Mouse (Mus musculus): ENCODE data around the gene Phb. TPM values are rescaled to one million over a fixed set of nuclear protein-coding genes. Genes with fewer than 3 reads are reported as not detected.
"Not testable (repeated sequence)": the region's sequence is repeated elsewhere in the genome, so short reads cannot be mapped to it uniquely, and the experiment has no call there.

Phb gene
- polyA plus RNA-seq, 1 experiment from 2014 or later, result 205 TPM

DNA sequence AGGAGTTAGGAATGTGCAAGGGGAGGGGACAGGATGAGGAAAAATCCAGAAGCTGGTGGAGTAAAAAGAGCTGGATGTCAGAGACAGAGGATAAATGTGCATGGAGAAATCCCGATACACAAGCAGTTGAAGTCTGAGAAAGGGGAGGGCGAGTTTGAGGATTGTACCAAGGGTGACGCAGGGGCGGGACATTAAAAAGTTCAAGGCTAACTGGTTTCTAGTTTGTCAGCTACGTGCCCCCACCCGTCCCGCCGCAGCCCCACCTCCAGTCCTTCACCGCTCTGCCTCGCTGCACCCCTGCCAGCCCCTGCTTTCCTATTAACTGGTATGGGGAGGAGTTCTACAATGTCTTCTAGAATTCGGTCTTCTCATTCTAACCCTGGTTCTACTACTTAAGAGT lies 420 bp downstream of the Phb start:
- Histone ChIP-seq H3K27me3 (replicated peaks) (no peaks in the 10 kb centered on the region), H3K4me2 (peak overlapping the region; percentile 84), H3K9ac (peak overlapping the region; percentile 77), H3K36me3 (peaks cover 42% of the 10 kb centered on the region), H3K4me3 (peak overlapping the region; percentile 83), H3K27ac (peak overlapping the region; percentile 76), H3K9me3 (replicated peaks) (no peaks in the 10 kb centered on the region), H3K4me1 (peaks cover 25% of the 10 kb centered on the region)
- peak; percentile 57 for ATAC-seq
- under 1% methylated on average over 11 of the region's 11 CpGs for WGBS (ENCODE audit: insufficient replicate concordance)

DNA sequence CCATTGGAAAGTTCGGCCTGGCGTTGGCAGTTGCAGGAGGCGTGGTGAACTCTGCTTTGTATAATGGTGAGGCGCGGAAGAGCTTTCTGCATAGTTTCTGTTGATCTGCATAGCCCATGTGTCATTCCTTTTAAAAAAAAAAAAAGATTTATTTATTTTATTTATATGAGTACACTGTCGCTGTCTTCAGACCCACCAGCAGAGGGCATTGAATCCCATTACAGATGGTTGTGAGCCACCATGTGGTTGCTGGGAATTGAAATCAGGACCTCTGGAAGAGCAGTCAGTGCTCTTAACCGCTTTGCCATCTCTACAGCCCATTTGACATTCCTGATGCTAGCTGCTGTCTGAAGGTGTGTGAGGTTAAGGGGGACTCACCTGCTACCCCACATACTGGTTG lies 1.3 kb downstream of the Phb start:
- Histone ChIP-seq H3K4me3 (peak overlapping the region; percentile 83), H3K36me3 (peaks cover 50% of the 10 kb centered on the region), H3K4me2 (peak overlapping the region; percentile 84), H3K4me1 (peaks cover 25% of the 10 kb centered on the region), H3K9ac (peak overlapping the region; percentile 77)
- not testable (repeated sequence) for H3K9me3 ChIP-seq (replicated peaks); H3K27ac ChIP-seq; ATAC-seq; H3K27me3 ChIP-seq (replicated peaks)
- 77% methylated on average over 7 of the region's 7 CpGs for whole genome bisulfite sequencing (ENCODE audit: insufficient replicate concordance)

DNA sequence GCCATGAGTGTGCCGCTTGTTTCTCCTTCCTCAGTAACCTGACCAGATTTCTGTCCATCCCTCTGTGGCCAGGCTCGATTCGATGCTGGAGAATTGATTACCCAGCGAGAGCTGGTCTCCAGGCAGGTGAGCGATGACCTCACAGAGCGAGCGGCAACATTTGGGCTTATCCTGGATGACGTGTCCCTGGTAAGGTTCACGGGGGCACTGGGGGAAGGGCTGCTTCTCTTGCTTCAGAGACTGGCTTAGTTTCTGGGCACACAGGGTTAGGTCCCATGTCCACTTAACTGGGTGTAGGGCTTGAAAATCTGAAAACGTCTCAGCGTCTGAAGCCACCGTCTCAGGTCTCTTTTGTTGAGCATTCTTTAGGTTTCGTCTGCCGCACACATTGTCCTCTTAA lies 8.7 kb downstream of the Phb start:
- Histone ChIP-seq H3K4me3 (no peak overlapping the region), H3K9ac (no peak overlapping the region), H3K9me3 (replicated peaks) (no peaks in the 10 kb centered on the region), H3K27me3 (replicated peaks) (no peaks in the 10 kb centered on the region), H3K27ac (no peak overlapping the region), H3K4me2 (no peak overlapping the region), H3K36me3 (peaks cover 95% of the 10 kb centered on the region), H3K4me1 (no peaks in the 10 kb centered on the region)
- no peak for ATAC-seq
- WGBS (ENCODE audit: insufficient replicate concordance), result 86% methylated on average over 14 of the region's 14 CpGs

DNA sequence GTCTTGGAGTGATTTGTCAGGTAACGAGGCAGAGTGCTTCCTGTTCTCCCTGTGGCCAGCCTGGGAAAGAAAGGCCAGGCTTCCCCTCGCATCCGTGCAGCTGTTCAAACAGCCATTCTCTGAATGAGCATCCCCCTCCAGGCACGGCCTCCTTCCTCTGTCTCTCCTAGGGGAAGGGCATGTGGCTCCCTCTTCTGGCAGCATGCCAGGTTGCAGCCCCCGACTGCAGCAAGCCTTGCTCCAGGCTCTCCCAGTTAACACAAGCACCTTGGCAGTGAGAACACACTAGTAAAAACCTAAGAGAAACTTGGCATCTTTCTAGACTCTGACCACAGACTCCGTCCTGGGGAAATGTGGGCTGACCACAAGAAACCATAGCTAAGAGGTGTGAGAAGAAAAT lies 9.6 kb downstream of the Phb start:
- 0 out of 2 replicates have a peak, but pooled peaks have one; percentile 38 for ATAC-seq

DNA sequence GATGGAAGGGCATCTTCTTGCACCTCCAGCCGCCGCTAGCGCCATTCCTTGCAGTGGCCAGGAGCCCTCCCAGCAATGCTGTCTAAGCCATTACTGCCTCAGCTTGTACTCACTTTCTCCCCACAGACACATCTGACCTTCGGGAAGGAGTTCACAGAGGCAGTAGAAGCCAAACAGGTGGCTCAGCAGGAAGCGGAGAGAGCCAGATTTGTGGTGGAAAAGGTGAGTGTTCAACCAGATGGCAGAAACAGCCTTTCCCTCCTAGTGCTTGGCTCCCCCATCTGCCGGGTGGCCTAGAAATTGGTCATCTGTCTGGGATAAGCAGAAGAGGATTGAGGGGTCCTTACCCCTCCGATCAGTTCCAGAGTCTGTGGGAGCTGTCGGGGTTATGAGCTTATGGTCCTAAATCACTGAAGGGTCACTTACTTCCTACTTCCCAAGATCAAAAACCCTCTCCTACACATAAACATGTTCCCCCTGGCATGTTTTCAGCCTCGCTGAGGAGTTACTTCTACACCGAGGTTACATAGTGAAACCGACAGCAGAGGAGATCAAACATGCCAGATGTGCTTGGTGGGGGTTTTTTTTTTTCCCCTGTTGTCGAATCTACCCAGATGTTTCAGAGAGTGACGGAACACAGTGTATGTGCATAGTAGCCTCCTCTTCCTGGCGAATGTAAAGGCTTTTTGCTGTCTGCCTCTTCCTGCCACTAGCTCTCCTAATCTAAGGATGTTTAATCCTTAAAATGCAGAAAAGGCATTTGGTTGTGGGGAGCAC lies 11.4 kb downstream of the Phb start:
- no peaks in the 10 kb centered on the region for H3K27me3 ChIP-seq (replicated peaks)
- WGBS (ENCODE audit: insufficient replicate concordance), result 79% methylated on average over 14 of the region's 14 CpGs
- no peak overlapping the region for H3K4me3 ChIP-seq
- H3K36me3 ChIP-seq, result peaks cover 96% of the 10 kb centered on the region
- no peak overlapping the region for H3K9ac ChIP-seq
- no peak for ATAC-seq
- H3K9me3 ChIP-seq (replicated peaks), result no peaks in the 10 kb centered on the region
- no peaks in the 10 kb centered on the region for H3K4me1 ChIP-seq
- H3K27ac ChIP-seq, result no peak overlapping the region
- no peak overlapping the region for H3K4me2 ChIP-seq

More for the DNA sequence above, 9.6 kb downstream of the Phb start:
- Histone ChIP-seq H3K27me3 (replicated peaks) (no peaks in the 10 kb centered on the region), H3K27ac (no peak overlapping the region), H3K36me3 (peaks cover 95% of the 10 kb centered on the region), H3K9ac (no peak overlapping the region), H3K9me3 (replicated peaks) (no peaks in the 10 kb centered on the region), H3K4me3 (no peak overlapping the region), H3K4me1 (no peaks in the 10 kb centered on the region), H3K4me2 (no peak overlapping the region)
- 36% methylated on average over 6 of the region's 6 CpGs for WGBS (ENCODE audit: insufficient replicate concordance)

- H3K4me3 ChIP-seq, result no peak overlapping the region
- H3K4me1 ChIP-seq, result peaks cover 9% of the 10 kb centered on the region
- no peak overlapping the region for H3K4me2 ChIP-seq
- 62% methylated on average over 9 of the region's 9 CpGs for WGBS (ENCODE audit: insufficient replicate concordance)
- no peak overlapping the region for H3K9ac ChIP-seq
- H3K27me3 ChIP-seq (replicated peaks), result no peaks in the 10 kb centered on the region
- peaks cover 63% of the 10 kb centered on the region for H3K36me3 ChIP-seq
- no peak for ATAC-seq
- no peak overlapping the region; the same call in 1 of the 2 replicates for H3K27ac ChIP-seq
- H3K9me3 ChIP-seq (replicated peaks), result no peaks in the 10 kb centered on the region
Observed at GRCm38 (mm10) chr11:95681995-95682601, 15.3 kb downstream of the Phb start.

DNA sequence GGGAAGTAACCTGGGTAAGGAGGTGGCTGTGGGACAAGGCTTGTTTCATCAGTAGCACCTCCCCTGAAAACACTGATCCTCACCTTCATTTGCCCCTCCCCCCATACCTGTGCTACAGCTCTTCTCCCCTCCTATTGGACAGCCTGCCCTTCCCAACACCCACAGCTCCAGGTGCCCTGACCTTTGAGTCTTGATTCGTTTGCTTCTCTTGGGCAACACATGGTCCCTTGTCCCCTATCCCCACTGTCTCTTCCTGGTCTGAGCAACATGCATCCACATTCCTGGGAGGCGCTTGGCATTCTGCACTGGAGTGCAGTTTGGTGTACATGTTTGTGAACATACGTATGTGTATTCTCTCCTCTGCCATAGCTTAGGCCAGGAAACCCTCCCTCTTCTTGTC lies 16.2 kb downstream of the Phb start:
- Histone ChIP-seq H3K36me3 (peaks cover 54% of the 10 kb centered on the region), H3K27me3 (replicated peaks) (no peaks in the 10 kb centered on the region), H3K4me1 (peaks cover 16% of the 10 kb centered on the region), H3K4me3 (no peak overlapping the region), H3K4me2 (no peak overlapping the region), H3K27ac (no peak overlapping the region), H3K9me3 (replicated peaks) (no peaks in the 10 kb centered on the region), H3K9ac (no peak overlapping the region)
- ATAC-seq, result no peak
- 73% methylated on average over 3 of the region's 3 CpGs for WGBS (ENCODE audit: insufficient replicate concordance)

- no peak overlapping the region for H3K4me3 ChIP-seq
- no peaks in the 10 kb centered on the region for H3K27me3 ChIP-seq (replicated peaks)
- no peak for ATAC-seq
- H3K9ac ChIP-seq, result no peak overlapping the region
- H3K4me1 ChIP-seq, result peaks cover 47% of the 10 kb centered on the region
- H3K36me3 ChIP-seq, result peaks cover 26% of the 10 kb centered on the region
- H3K4me2 ChIP-seq, result no peak overlapping the region
- 0% methylated on average over 4 of the region's 4 CpGs for WGBS (ENCODE audit: insufficient replicate concordance)
- no peak overlapping the region for H3K27ac ChIP-seq
- H3K9me3 ChIP-seq (replicated peaks), result no peaks in the 10 kb centered on the region
Observed at GRCm38 (mm10) chr11:95686031-95686430, 19.3 kb downstream of the Phb start.

DNA sequence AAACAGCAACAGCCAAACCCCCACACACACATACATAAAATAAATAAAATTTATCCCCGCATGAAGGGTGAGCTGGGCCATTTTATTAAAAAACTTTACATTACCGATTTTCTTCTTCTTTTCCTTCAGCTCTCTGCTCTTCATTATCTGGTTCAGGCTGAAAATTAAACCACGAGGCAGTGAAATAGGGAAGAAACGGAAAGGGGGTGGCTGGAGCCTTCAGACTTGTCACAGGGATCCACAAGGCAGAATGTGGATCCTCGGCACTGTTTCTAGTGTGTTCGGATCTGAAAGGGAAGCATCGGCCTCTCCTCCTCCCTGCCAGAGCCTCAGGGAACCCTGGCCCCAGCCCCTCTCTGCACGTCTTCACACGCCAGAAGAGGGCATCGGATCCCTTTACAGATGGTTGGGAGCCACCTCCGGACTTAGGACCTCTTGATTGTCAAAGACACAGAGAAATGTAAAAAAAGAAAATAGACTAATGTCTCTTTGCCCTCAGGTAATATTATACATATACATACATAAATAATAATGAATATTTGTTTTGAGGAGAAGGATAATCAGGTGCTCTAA lies 20.4 kb downstream of the Phb start:
- peaks cover 56% of the 10 kb centered on the region for H3K4me1 ChIP-seq
- no peak overlapping the region for H3K4me3 ChIP-seq
- no peaks in the 10 kb centered on the region for H3K27me3 ChIP-seq (replicated peaks)
- peaks cover 15% of the 10 kb centered on the region for H3K36me3 ChIP-seq
- no peak overlapping the region; the same call in 1 of the 2 replicates for H3K27ac ChIP-seq
- H3K9me3 ChIP-seq (replicated peaks), result no peaks in the 10 kb centered on the region
- WGBS (ENCODE audit: insufficient replicate concordance), result 21% methylated on average over 11 of the region's 11 CpGs
- peak overlapping the region; percentile 42; the same call in 1 of the 2 replicates for H3K9ac ChIP-seq
- peak overlapping the region; percentile 71 for H3K4me2 ChIP-seq
- ATAC-seq, result no peak

- H3K4me3 ChIP-seq, result peak overlapping the region; percentile 31
- WGBS (ENCODE audit: insufficient replicate concordance), result 18% methylated on average over 6 of the region's 6 CpGs
- peak; percentile 55 for ATAC-seq
- H3K9me3 ChIP-seq (replicated peaks), result no peaks in the 10 kb centered on the region
- peak overlapping the region; percentile 51 for H3K9ac ChIP-seq
- H3K4me2 ChIP-seq, result peak overlapping the region; percentile 71
- H3K36me3 ChIP-seq, result 0 out of 2 replicates have a peak, but pooled peaks cover 4% of the 10 kb centered on the region
- peaks cover 62% of the 10 kb centered on the region for H3K4me1 ChIP-seq
- peak overlapping the region; percentile 91 for H3K27ac ChIP-seq
- H3K27me3 ChIP-seq (replicated peaks), result no peaks in the 10 kb centered on the region
Observed at GRCm38 (mm10) chr11:95688515-95688914, 21.8 kb downstream of the Phb start.

- peaks cover 62% of the 10 kb centered on the region for H3K4me1 ChIP-seq
- peak overlapping the region; percentile 71 for H3K4me2 ChIP-seq
- no peaks in the 10 kb centered on the region for H3K36me3 ChIP-seq
- H3K9me3 ChIP-seq (replicated peaks), result no peaks in the 10 kb centered on the region
- peak; percentile 88 for ATAC-seq
- peak overlapping the region; percentile 51 for H3K9ac ChIP-seq
- WGBS (ENCODE audit: insufficient replicate concordance), result 15% methylated on average over 7 of the region's 7 CpGs
- H3K27ac ChIP-seq, result peak overlapping the region; percentile 91
- peak overlapping the region; percentile 31 for H3K4me3 ChIP-seq
- no peaks in the 10 kb centered on the region for H3K27me3 ChIP-seq (replicated peaks)
Observed at GRCm38 (mm10) chr11:95688981-95689380, 22.2 kb downstream of the Phb start.

DNA sequence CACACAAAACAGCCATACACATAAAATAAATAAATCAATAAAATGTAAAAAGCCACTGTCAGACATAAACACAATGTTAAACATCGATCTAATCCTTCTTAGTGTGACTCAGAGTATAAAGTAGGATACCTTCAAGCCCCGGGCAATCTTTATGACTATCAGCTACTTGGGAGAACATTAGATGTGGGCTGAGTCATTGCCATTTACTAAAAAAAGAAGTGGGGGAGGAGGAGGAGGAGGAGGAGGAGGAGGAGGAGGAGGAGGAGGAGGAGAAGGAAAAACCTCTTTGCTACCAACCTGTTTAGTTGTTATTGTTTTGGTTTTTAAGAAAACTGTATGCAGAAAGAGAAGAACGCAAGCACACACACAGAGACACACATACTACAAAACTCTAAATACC lies 22.8 kb downstream of the Phb start:
- Histone ChIP-seq H3K9ac (peak overlapping the region; percentile 51), H3K4me2 (peak overlapping the region; percentile 71), H3K36me3 (no peaks in the 10 kb centered on the region), H3K27ac (peak overlapping the region; percentile 91), H3K4me3 (no peak overlapping the region), H3K27me3 (replicated peaks) (no peaks in the 10 kb centered on the region), H3K9me3 (replicated peaks) (no peaks in the 10 kb centered on the region), H3K4me1 (peaks cover 62% of the 10 kb centered on the region)
- no peak; the same call in 1 of the 2 replicates for ATAC-seq
- WGBS (ENCODE audit: insufficient replicate concordance), result 37% methylated on average over 3 of the region's 3 CpGs
